Mouse (Mus musculus): ENCODE measurements around the gene Cdon.

GRCm38 (mm10) chr9:35475394-35475793 is 54.5 kb downstream of the Cdon start:
- no peak for TF ChIP-seq CTCF (IDR thresholded peaks at IDR 0.05)
- no peak for TF ChIP-seq EP300 (IDR thresholded peaks at IDR 0.05; ENCODE audit: insufficient read depth, low read depth, low read length)
- no peak for TF ChIP-seq POLR2A (IDR thresholded peaks at IDR 0.05; ENCODE audit: insufficient read depth, low read depth, low read length)
